ENCODE assay signal across 20 mouse cellular contexts in the genomic region with DNA sequence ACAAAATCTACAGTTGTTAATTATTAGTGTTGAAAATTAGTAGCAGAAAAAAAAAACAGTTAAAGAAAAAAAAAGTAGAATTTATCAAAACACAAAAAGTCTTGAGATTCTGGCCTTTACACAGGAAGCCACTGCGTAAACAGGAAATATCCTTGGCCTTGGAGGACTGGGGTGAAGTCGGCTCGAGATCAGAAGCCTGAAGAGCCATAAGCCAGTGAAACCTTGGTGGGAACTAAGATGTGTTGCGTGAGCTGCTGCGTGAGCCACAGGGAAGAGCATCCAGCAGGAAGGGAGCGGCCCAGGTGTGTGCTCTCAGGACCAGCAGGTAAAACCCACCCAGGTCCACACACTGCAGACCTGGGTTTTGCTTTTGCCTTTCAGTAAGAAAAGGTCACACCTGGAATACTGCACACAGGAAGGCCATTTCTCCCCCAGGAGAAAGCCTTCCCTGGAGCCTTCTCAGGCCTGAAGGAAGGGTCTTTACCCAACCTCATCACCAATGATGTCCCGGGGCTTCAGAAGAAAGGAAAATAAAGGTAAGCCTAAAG.
DNase-seq lines count a peak whose midpoint lies in the region; ATAC-seq and TF ChIP-seq lines count a peak whose summit lies in the region.
"Had no signal": no experiment of that assay in that cellular context is flagged by ENCODE, and none has a peak within 500 bp of the region (broad histone marks: within the 10 kb centered on the region; RNA-seq: fewer than 3 reads in every experiment).

No protein-coding gene starts in this region.

- no peak overlapping the region for H3K9ac ChIP-seq in forebrain, postnatal 0 days
- no peak overlapping the region for H3K9ac ChIP-seq in forebrain, embryonic 11.5 days (ENCODE audit: low read length)
- no peak overlapping the region for H3K9ac ChIP-seq in kidney, embryonic 16.5 days (replicated peaks; ENCODE audit: low read length)
- H3K9ac ChIP-seq in midbrain, embryonic 13.5 days (replicated peaks): no peak overlapping the region
- no peak overlapping the region for H3K9ac ChIP-seq in stomach, embryonic 14.5 days (replicated peaks; ENCODE audit: low read depth, low read length)
- H3K9ac ChIP-seq: embryonic facial prominence, embryonic 15.5 days; forebrain, embryonic 12.5 days; limb, embryonic 13.5 days; neural tube, embryonic 13.5 days had no signal

- WGBS in forebrain, postnatal 0 days: 88% methylated on average over 7 of the region's 7 CpGs
- WGBS in forebrain, embryonic 11.5 days: 86% methylated on average over 7 of the region's 7 CpGs
- WGBS in kidney, embryonic 16.5 days: 66% methylated on average over 7 of the region's 7 CpGs
- WGBS in midbrain, embryonic 13.5 days: 92% methylated on average over 7 of the region's 7 CpGs
- WGBS in midbrain, embryonic 10.5 days: 93% methylated on average over 7 of the region's 7 CpGs
- 73% methylated on average over 7 of the region's 7 CpGs for WGBS in stomach, embryonic 14.5 days

- no peak for DNase-seq in forebrain, postnatal 0 days
- DNase-seq in forebrain, embryonic 11.5 days (ENCODE audit: low spot score): no peak
- no peak for DNase-seq in kidney, postnatal 14 days
- no peak for DNase-seq in midbrain, embryonic 10.5 days (ENCODE audit: low spot score)
- no peak for DNase-seq in cerebellum, postnatal 25 days
- DNase-seq: adrenal gland, postnatal 10 days; cerebellum, adult 9-10 months; heart, postnatal 14 days; lung, postnatal 36 days; right cerebral cortex, postnatal 4 days had no signal

- H3K27me3 ChIP-seq in forebrain, postnatal 0 days (ENCODE audit: insufficient read depth, low read length): no peaks in the 10 kb centered on the region
- no peaks in the 10 kb centered on the region for H3K27me3 ChIP-seq in forebrain, embryonic 11.5 days (ENCODE audit: control insufficient read depth, insufficient read depth, low read length)
- H3K27me3 ChIP-seq in kidney, embryonic 16.5 days (ENCODE audit: insufficient read depth, low read length): no peaks in the 10 kb centered on the region
- no peaks in the 10 kb centered on the region for H3K27me3 ChIP-seq in midbrain, embryonic 13.5 days
- H3K27me3 ChIP-seq in midbrain, embryonic 10.5 days (ENCODE audit: low read depth, poor library complexity, severe bottlenecking): no peaks in the 10 kb centered on the region
- H3K27me3 ChIP-seq in stomach, embryonic 14.5 days (ENCODE audit: control insufficient read depth, insufficient read depth, low read length): no peaks in the 10 kb centered on the region
- H3K27me3 ChIP-seq: CH12.LX; embryonic facial prominence, embryonic 15.5 days; forebrain, embryonic 12.5 days; limb, embryonic 13.5 days; neural tube, embryonic 13.5 days had no signal

- H3K4me3 ChIP-seq in forebrain, postnatal 0 days (ENCODE audit: low read depth, low read length): no peak overlapping the region
- H3K4me3 ChIP-seq in forebrain, embryonic 11.5 days (ENCODE audit: low read depth, low read length): no peak overlapping the region
- no peak overlapping the region for H3K4me3 ChIP-seq in kidney, embryonic 16.5 days (ENCODE audit: low read length)
- H3K4me3 ChIP-seq in midbrain, embryonic 13.5 days (replicated peaks): no peak overlapping the region
- H3K4me3 ChIP-seq in midbrain, embryonic 10.5 days: no peak overlapping the region
- H3K4me3 ChIP-seq in stomach, embryonic 14.5 days (ENCODE audit: low read depth, low read length): no peak overlapping the region
- H3K4me3 ChIP-seq: embryonic facial prominence, embryonic 15.5 days; forebrain, embryonic 12.5 days; left cerebral cortex, adult 2 months; limb, embryonic 13.5 days; neural tube, embryonic 13.5 days had no signal

- TF ChIP-seq CTCF in forebrain, postnatal 0 days (IDR thresholded peaks at IDR 0.05; ENCODE audit: low read depth): no peak

- H3K36me3 ChIP-seq in forebrain, postnatal 0 days (ENCODE audit: insufficient read depth): no peaks in the 10 kb centered on the region
- no peaks in the 10 kb centered on the region for H3K36me3 ChIP-seq in forebrain, embryonic 11.5 days (ENCODE audit: control insufficient read depth, insufficient read depth, low read length)
- no peaks in the 10 kb centered on the region; the same call in 1 of the 2 replicates for H3K36me3 ChIP-seq in kidney, embryonic 16.5 days (ENCODE audit: insufficient read depth, low read length)
- H3K36me3 ChIP-seq in midbrain, embryonic 13.5 days: 0 out of 2 replicates have a peak, but pooled peaks cover 4% of the 10 kb centered on the region
- H3K36me3 ChIP-seq in midbrain, embryonic 10.5 days: peaks cover 13% of the 10 kb centered on the region
- H3K36me3 ChIP-seq in stomach, embryonic 14.5 days (ENCODE audit: control insufficient read depth, insufficient read depth, low read length): no peaks in the 10 kb centered on the region
- H3K36me3 ChIP-seq: embryonic facial prominence, embryonic 15.5 days; limb, embryonic 13.5 days had no signal

- ATAC-seq in forebrain, postnatal 0 days: no peak
- no peak for ATAC-seq in forebrain, embryonic 11.5 days (replicated peaks; ENCODE audit: low FRiP score)
- no peak for ATAC-seq in kidney, embryonic 16.5 days (ENCODE audit: low FRiP score, low TSS enrichment)
- no peak for ATAC-seq in midbrain, embryonic 13.5 days
- ATAC-seq in stomach, embryonic 14.5 days (ENCODE audit: insufficient number of reproducible peaks, insufficient read depth, low FRiP score, low read depth): 0 out of 2 replicates have a peak, but pooled peaks have one; percentile 23
- ATAC-seq: hindbrain, embryonic 16.5 days had no signal

- peak overlapping the region; percentile 5; the same call in 1 of the 2 replicates for H3K27ac ChIP-seq in forebrain, postnatal 0 days (ENCODE audit: low read depth, low read length)
- no peak overlapping the region for H3K27ac ChIP-seq in forebrain, embryonic 11.5 days (ENCODE audit: low read depth, low read length)
- H3K27ac ChIP-seq in kidney, embryonic 16.5 days (ENCODE audit: low read length): peak overlapping the region; percentile 2; the same call in 1 of the 2 replicates
- 0 out of 2 replicates have a peak overlapping the region, but pooled peaks have one; percentile 40 for H3K27ac ChIP-seq in midbrain, embryonic 13.5 days
- H3K27ac ChIP-seq in midbrain, embryonic 10.5 days (replicated peaks): no peak overlapping the region
- 0 out of 2 replicates have a peak overlapping the region, but pooled peaks have one; percentile 21 for H3K27ac ChIP-seq in stomach, embryonic 14.5 days (ENCODE audit: low read length)
- H3K27ac ChIP-seq: embryonic facial prominence, embryonic 15.5 days; forebrain, embryonic 12.5 days; left cerebral cortex, adult 2 months; limb, embryonic 13.5 days; neural tube, embryonic 13.5 days had no signal

- no peak overlapping the region for H3K4me2 ChIP-seq in forebrain, postnatal 0 days (ENCODE audit: low read depth)
- no peak overlapping the region for H3K4me2 ChIP-seq in forebrain, embryonic 11.5 days (ENCODE audit: low read depth, low read length, severe bottlenecking)
- H3K4me2 ChIP-seq in kidney, embryonic 16.5 days (replicated peaks; ENCODE audit: low read depth, low read length): no peak overlapping the region
- H3K4me2 ChIP-seq in midbrain, embryonic 13.5 days (replicated peaks): no peak overlapping the region
- no peak overlapping the region for H3K4me2 ChIP-seq in stomach, embryonic 14.5 days (replicated peaks; ENCODE audit: low read depth, low read length)
- H3K4me2 ChIP-seq: embryonic facial prominence, embryonic 15.5 days; forebrain, embryonic 12.5 days; limb, embryonic 13.5 days; neural tube, embryonic 13.5 days had no signal

- H3K4me1 ChIP-seq in forebrain, postnatal 0 days (ENCODE audit: insufficient read depth): no peaks in the 10 kb centered on the region
- no peaks in the 10 kb centered on the region for H3K4me1 ChIP-seq in forebrain, embryonic 11.5 days (replicated peaks; ENCODE audit: control insufficient read depth, insufficient read depth, low read length)
- H3K4me1 ChIP-seq in kidney, embryonic 16.5 days (ENCODE audit: insufficient read depth, low read length): peaks cover 25% of the 10 kb centered on the region
- H3K4me1 ChIP-seq in midbrain, embryonic 13.5 days (replicated peaks): peaks cover 41% of the 10 kb centered on the region
- H3K4me1 ChIP-seq in midbrain, embryonic 10.5 days: peaks cover 11% of the 10 kb centered on the region
- H3K4me1 ChIP-seq in stomach, embryonic 14.5 days (ENCODE audit: control insufficient read depth, insufficient read depth, low read length): peaks cover 11% of the 10 kb centered on the region

- no peaks in the 10 kb centered on the region for H3K9me3 ChIP-seq in forebrain, postnatal 0 days (ENCODE audit: low read length)
- H3K9me3 ChIP-seq in forebrain, embryonic 11.5 days (ENCODE audit: control insufficient read depth, low read length): no peaks in the 10 kb centered on the region
- H3K9me3 ChIP-seq in kidney, embryonic 16.5 days (ENCODE audit: low read length): no peaks in the 10 kb centered on the region
- no peaks in the 10 kb centered on the region for H3K9me3 ChIP-seq in midbrain, embryonic 13.5 days
- no peaks in the 10 kb centered on the region for H3K9me3 ChIP-seq in midbrain, embryonic 10.5 days (replicated peaks)
- H3K9me3 ChIP-seq in stomach, embryonic 14.5 days (ENCODE audit: control insufficient read depth, low read depth, low read length): no peaks in the 10 kb centered on the region
- H3K9me3 ChIP-seq: embryonic facial prominence, embryonic 15.5 days; forebrain, embryonic 12.5 days; limb, embryonic 13.5 days; neural tube, embryonic 13.5 days had no signal

Comparison
In these comparisons a context has a peak if more than half of its experiments do, and no peak if none do; other contexts are left out.
1. H3K27ac ChIP-seq: peak in forebrain, postnatal 0 days (single experiment), kidney, embryonic 16.5 days (single experiment), midbrain, embryonic 13.5 days (single experiment) and stomach, embryonic 14.5 days (single experiment); none in forebrain, embryonic 11.5 days (single experiment) and midbrain, embryonic 10.5 days (single experiment).